Mouse (Mus musculus) neural tube, embryonic 11.5 days (tissue): ENCODE measurements at regions not wholly inside any gene's neighbourhood (a gene's known extent, or its start where the extent isn't known, plus 50 kb on each side); places are given as distances from the start of the nearest gene placed in this dataset.

Source experiments
- ATAC-seq: fragments of 200-750 bp; cut with Nextera tagmentation; 2 replicates; pipeline ENCODE4 v1.8.0; 2017; ENCODE audit warnings: moderate number of reproducible peaks, mild to moderate bottlenecking, moderate TSS enrichment, moderate library complexity; ENCODE audit not compliant: insufficient read depth, low FRiP score, low TSS enrichment
- DNase-seq: peaks from one replicate; pipeline ENCODE4 v3.0.0-alpha.2; 2015; ENCODE audit warnings: low spot score
- H3K27ac ChIP-seq: fragments of 300-500 bp; sonication (generic); 2 replicates; pipeline ENCODE4 v1.5.1; 2014; ENCODE audit warnings: low read depth, mild to moderate bottlenecking, low read length
- H3K27me3 ChIP-seq: fragments of 300-500 bp; sonication (generic); 2 replicates; pipeline ENCODE4 v1.6.1; 2014; ENCODE audit warnings: mild to moderate bottlenecking, low read length, mixed read lengths; ENCODE audit not compliant: control insufficient read depth, insufficient read depth
- H3K36me3 ChIP-seq: fragments of 300-500 bp; sonication (generic); 2 replicates; pipeline ENCODE4 v1.6.1; 2014; ENCODE audit warnings: mild to moderate bottlenecking, low read length, moderate library complexity, mixed read lengths; ENCODE audit not compliant: control insufficient read depth, insufficient read depth
- H3K4me1 ChIP-seq: fragments of 300-500 bp; sonication (generic); 2 replicates; pipeline ENCODE4 v1.6.1; 2014; ENCODE audit warnings: low read length, mixed read lengths; ENCODE audit not compliant: control insufficient read depth, insufficient read depth
- H3K4me2 ChIP-seq: fragments of 300-500 bp; sonication (generic); 2 replicates; pipeline ENCODE4 v1.6.1; 2014; ENCODE audit warnings: low read depth, mild to moderate bottlenecking, moderate library complexity
- H3K4me3 ChIP-seq: fragments of 300-500 bp; sonication (generic); 2 replicates; pipeline ENCODE4 v1.5.1; 2014; ENCODE audit warnings: low read depth, low read length
- H3K9ac ChIP-seq: fragments of 300-500 bp; sonication (generic); 2 replicates; pipeline ENCODE4 v1.6.1; 2014; ENCODE audit warnings: mild to moderate bottlenecking, low read length
- H3K9me3 ChIP-seq: fragments of 300-500 bp; sonication (generic); 2 replicates; pipeline ENCODE4 v1.6.1; 2016; ENCODE audit warnings: low read length; ENCODE audit not compliant: control insufficient read depth
- WGBS: fragments of 180-500 bp; shearing (Covaris S2); extraction: QIAGEN DNeasy Blood & Tissue Kit; methylation state at CpG from one replicate; pipeline ENCODE4 v1.1.7; 2014; 5-methylcytosine and 5-hydroxymethylcytosine counted together

- Histone ChIP-seq H3K4me1 (no peaks in the 10 kb centered on the region), H3K4me3 (no peak overlapping the region), H3K9me3 (no peaks in the 10 kb centered on the region), H3K9ac (no peak overlapping the region), H3K4me2 (no peak overlapping the region), H3K36me3 (no peaks in the 10 kb centered on the region), H3K27ac (no peak overlapping the region), H3K27me3 (no peaks in the 10 kb centered on the region)
- ATAC-seq (no peak), DNase-seq (no peak)
- 64% methylated on average over 14 of the region's 14 CpGs for WGBS
Measured at GRCm38 (mm10) chr15:59826164-59826950, 190.1 kb downstream of the 4933412E24Rik start.

DNA sequence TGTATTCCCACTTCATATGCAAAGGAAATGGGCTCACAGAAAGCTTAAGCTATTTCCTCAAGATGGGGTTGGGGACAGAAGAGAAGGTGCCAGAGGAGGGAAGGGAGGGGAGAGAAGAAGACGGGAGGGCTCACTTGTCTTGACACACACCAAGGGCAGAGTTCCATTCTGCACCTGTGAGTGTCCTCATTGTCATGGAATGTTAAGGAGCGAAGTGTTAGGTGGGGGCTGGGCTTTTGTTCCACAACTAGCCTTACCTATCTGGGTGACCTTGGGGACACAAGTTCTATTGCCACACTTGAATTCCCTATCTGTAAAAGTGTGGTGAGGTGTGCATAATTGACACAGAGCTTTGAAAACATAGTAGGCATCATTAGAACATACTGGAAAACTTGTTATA lies 192.5 kb downstream of the 4933412E24Rik start:
- Histone ChIP-seq H3K9me3 (no peaks in the 10 kb centered on the region), H3K27ac (no peak overlapping the region), H3K4me1 (no peaks in the 10 kb centered on the region), H3K36me3 (no peaks in the 10 kb centered on the region), H3K4me2 (no peak overlapping the region), H3K4me3 (no peak overlapping the region), H3K27me3 (no peaks in the 10 kb centered on the region), H3K9ac (no peak overlapping the region)
- WGBS, result 66% methylated on average over 2 of the region's 2 CpGs
- DNase-seq (no peak), ATAC-seq (no peak)

DNA sequence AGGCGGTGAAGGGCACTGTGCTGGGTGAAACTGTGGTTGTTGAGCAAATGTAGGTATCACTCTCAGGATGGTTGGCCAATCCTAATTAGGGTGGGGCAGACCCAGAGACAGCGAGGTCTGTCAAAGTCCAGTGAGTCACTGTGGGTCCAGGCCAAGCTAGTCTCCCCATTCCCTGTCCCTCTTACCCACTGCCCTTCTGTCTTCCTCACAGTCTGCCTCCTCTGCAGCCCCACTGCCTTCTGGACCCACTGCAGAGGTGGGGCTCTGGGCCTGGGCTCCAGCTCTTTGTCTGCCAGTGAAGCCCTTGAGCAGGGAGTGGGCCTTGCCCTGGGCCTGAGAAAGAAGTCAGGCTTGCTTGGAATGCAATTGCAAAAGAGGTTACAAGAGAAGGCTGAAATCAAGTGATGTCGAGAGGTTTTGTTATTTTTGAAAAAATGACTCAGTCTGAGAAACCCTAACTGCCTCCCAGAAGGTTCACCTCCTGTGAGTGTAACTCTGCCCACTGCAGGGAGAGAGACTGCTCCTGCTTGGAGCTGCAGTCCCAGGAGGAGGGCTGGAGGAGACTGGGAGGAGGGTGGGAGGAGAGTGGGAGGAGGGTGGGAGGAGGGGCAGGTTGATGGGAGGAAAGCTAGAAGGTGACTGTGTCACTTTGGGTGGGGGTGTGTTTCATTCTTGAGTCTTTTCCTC lies 193.3 kb downstream of the 4933412E24Rik start:
- Histone ChIP-seq H3K27ac (no peak overlapping the region), H3K9me3 (no peaks in the 10 kb centered on the region), H3K4me1 (no peaks in the 10 kb centered on the region), H3K36me3 (no peaks in the 10 kb centered on the region), H3K4me2 (no peak overlapping the region), H3K9ac (no peak overlapping the region), H3K4me3 (no peak overlapping the region), H3K27me3 (no peaks in the 10 kb centered on the region)
- DNase-seq (no peak), ATAC-seq (no peak)
- WGBS, result 76% methylated on average over 3 of the region's 3 CpGs

DNA sequence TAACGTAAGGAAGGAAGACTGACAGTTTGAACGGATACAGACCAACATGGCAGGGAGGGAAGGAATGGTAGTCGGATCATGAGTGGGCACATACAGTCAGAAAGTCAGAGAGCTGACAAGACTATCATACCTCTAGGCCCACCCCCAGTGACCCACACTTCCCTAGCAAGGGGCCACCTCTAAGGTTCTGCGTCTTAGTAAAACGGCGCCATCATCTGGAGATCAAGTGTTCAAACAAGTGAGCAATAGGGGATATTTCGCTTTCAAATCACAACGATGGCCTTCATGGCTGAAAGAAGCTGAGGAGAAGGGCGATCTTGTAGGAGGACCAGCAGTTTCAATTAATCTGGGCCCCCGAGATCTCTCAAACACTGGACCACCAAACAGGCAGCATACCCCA lies 196.1 kb downstream of the 4933412E24Rik start:
- Histone ChIP-seq H3K27ac (no peak overlapping the region), H3K9me3 (no peaks in the 10 kb centered on the region), H3K4me3 (no peak overlapping the region), H3K4me1 (no peaks in the 10 kb centered on the region), H3K27me3 (no peaks in the 10 kb centered on the region), H3K9ac (no peak overlapping the region), H3K4me2 (no peak overlapping the region), H3K36me3 (no peaks in the 10 kb centered on the region)
- ATAC-seq, result no peak
- 82% methylated on average over 10 of the region's 10 CpGs for WGBS
- DNase-seq, result no peak

- Histone ChIP-seq H3K36me3 (no peaks in the 10 kb centered on the region), H3K9ac (no peak overlapping the region), H3K9me3 (no peaks in the 10 kb centered on the region), H3K27me3 (no peaks in the 10 kb centered on the region), H3K4me3 (no peak overlapping the region), H3K4me2 (no peak overlapping the region), H3K27ac (no peak overlapping the region), H3K4me1 (no peaks in the 10 kb centered on the region)
- WGBS, result 92% methylated on average over 8 of the region's 8 CpGs
- ATAC-seq, result no peak
- no peak for DNase-seq
Measured at GRCm38 (mm10) chr15:59816031-59816430, 200.4 kb downstream of the 4933412E24Rik start.

- Histone ChIP-seq H3K27me3 (no peaks in the 10 kb centered on the region), H3K9ac (no peak overlapping the region), H3K36me3 (no peaks in the 10 kb centered on the region), H3K9me3 (no peaks in the 10 kb centered on the region), H3K4me1 (no peaks in the 10 kb centered on the region), H3K4me2 (no peak overlapping the region), H3K27ac (no peak overlapping the region), H3K4me3 (no peak overlapping the region)
- DNase-seq (no peak), ATAC-seq (no peak)
- WGBS, result 45% methylated on average over 3 of the region's 3 CpGs
Measured at GRCm38 (mm10) chr15:59811566-59811965, 204.8 kb downstream of the 4933412E24Rik start.

DNA sequence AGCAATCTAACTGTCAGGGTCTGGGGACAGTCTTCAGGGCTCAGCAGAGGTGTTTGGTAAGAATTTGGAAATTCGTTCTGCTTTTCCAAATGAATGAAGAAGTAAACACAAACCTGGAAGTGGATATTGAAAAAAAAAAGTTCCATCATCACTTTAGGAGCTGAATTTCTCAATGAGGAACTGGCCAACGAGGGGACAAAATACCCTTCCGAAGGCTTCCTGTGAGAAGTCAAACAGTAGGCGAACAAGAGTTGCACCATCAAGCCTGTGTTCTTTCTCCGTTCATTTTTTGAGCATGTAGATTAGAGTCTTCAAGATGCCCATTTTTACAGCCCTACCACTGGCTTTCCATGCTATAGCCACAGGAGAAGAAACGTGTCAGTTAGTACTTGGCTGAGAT lies 207.1 kb downstream of the 4933412E24Rik start:
- ATAC-seq, result no peak
- no peak overlapping the region for H3K4me3 ChIP-seq
- WGBS, result 89% methylated on average over 6 of the region's 6 CpGs

GRCm38 (mm10) chr15:59807723-59808122 lies 208.7 kb downstream of the 4933412E24Rik start:
- DNase-seq (no peak), ATAC-seq (no peak)
- Histone ChIP-seq H3K4me2 (no peak overlapping the region), H3K4me1 (no peaks in the 10 kb centered on the region), H3K4me3 (no peak overlapping the region), H3K9me3 (no peaks in the 10 kb centered on the region), H3K9ac (no peak overlapping the region), H3K27ac (no peak overlapping the region), H3K36me3 (no peaks in the 10 kb centered on the region), H3K27me3 (no peaks in the 10 kb centered on the region)
- WGBS, result 89% methylated on average over 6 of the region's 6 CpGs

More for the DNA sequence above, 207.1 kb downstream of the 4933412E24Rik start:
- Histone ChIP-seq H3K27ac (no peak overlapping the region), H3K9me3 (no peaks in the 10 kb centered on the region), H3K4me2 (no peak overlapping the region), H3K36me3 (no peaks in the 10 kb centered on the region), H3K4me1 (no peaks in the 10 kb centered on the region), H3K9ac (no peak overlapping the region), H3K27me3 (no peaks in the 10 kb centered on the region)
- DNase-seq, result no peak

- Histone ChIP-seq H3K27ac (no peak overlapping the region), H3K9me3 (no peaks in the 10 kb centered on the region), H3K36me3 (no peaks in the 10 kb centered on the region), H3K4me3 (no peak overlapping the region), H3K4me2 (no peak overlapping the region), H3K9ac (no peak overlapping the region), H3K27me3 (no peaks in the 10 kb centered on the region), H3K4me1 (no peaks in the 10 kb centered on the region)
- 93% methylated on average over 2 of the region's 2 CpGs for WGBS
- ATAC-seq (no peak), DNase-seq (no peak)
Measured at GRCm38 (mm10) chr15:59805771-59806170, 210.6 kb downstream of the 4933412E24Rik start.
